Mouse (Mus musculus): ENCODE measurements around the gene Supt5. TPM values are rescaled to one million over a fixed set of nuclear protein-coding genes. Genes with fewer than 3 reads are reported as not detected.
"Not testable (repeated sequence)": the region's sequence is repeated elsewhere in the genome, so short reads cannot be mapped to it uniquely, and the experiment has no call there.

Gene Supt5
- 100 to 1,000 TPM; 117 to 123 (median 121) TPM for total RNA-seq (2022)

DNA sequence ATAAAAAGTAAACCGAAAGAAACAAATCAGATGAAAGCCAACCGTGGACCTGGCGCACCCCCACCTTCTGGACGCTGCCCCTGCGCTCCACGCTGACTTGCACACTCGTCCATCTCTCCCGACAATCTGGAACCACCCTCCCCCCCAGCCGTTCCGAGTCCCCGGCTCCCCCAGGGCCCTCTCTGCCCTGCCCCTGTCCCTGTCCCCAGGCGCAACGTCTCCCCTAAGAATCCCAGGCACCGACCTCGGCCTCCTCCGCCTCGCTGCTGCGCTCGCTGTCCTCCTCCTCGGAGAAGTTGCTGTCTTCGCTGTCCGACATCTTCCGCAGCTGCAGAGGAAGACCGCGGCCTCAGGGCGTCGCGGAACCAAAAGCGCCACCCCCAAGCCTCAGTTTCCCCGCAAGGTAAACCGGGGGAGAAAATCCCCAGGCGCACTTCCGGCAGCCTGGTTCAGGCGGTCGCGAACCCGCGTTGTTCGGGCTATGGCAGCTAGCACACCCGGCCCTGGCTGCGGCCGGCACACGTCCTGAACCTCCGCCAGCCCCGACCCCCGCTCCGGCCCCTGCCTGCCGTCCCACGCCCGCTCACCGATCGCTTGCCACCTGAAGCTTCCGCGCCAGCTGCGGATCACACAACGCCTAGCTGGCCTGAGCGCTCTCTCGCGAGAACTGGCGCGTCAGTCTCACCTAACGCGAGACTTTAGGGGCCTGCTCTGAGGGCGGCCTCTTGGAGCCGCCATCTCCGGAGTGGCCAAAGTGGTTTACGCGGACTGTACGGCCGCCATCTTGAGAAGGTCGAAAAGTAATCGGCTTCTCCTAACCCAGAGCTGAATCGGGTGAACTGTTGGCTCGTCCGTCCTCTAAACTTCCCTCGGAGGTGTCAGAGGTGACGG is at the start of gene Supt5:
Gene Supt5 (minus strand): TSS at position 639 of the 891 bp plus-strand sequence.
- DNase-seq (ENCODE audit: low spot score in 2 of 2), result peak; percentile 89 to 96

DNA sequence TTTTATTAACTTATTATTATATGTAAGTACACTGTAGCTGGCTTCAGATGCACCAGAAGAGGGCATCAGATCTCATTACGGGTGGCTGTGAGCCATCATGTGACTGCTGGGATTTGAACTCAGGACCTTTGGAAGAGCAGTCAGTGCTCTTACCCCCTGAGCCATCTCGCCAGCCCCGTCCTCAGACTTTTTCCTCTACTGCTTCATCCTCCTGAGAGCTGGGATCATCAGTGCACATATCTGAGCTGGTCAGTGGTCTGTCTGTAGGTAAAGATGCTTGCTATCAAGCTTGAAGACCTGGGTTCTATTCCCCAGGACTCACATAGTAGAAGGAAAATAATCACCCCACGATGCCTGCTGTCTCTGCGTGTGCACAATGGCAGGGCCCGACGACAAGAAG is 48.8 kb upstream of the Supt5 start:
- not testable (repeated sequence) for DNase-seq (ENCODE audit: low spot score in 2 of 2)

DNA sequence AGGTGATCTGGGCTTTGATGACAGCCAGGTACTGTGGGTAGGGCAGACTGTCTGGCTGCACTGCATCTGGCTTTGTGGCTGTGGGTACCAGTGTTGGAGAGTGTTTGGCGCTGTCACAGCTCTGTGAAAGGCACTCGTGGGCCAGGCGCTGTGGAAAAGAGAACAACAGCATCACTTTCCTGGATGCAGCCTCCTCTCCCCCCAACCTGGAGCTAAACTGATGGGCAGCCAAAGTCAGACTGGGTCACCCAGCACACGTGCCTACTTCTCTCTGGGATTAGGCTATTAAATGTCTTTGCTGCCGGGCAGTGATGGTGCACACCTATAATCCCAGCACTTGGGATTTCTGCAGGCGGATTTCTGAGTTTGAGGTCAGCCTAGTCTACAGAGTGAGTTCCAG is 48.3 kb upstream of the Supt5 start:
- DNase-seq (ENCODE audit: low spot score in 2 of 2), result not testable (repeated sequence)

DNA sequence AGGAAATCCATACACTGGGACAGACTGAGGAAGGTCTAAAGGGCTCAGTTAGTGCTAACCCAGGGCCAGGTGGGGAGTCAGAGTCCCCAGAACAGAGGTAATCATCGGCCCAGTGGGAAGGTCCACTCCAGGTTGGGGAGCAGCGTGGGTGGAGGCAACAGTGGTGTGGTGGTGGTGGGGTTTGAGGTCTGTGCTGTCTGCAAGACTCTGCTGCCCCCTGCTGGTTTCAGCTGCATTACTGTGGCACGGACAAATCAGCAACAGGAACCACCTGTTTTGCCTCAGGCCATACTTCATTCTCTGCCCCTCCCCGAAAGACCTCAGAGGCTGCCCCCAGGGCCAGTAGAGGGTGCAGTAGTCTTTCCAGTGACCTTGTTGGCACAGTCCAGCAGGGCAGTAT is 47.9 kb upstream of the Supt5 start:
- DNase-seq (ENCODE audit: low spot score in 2 of 2), result peak in 1 of 2 experiments; percentile 63

DNA sequence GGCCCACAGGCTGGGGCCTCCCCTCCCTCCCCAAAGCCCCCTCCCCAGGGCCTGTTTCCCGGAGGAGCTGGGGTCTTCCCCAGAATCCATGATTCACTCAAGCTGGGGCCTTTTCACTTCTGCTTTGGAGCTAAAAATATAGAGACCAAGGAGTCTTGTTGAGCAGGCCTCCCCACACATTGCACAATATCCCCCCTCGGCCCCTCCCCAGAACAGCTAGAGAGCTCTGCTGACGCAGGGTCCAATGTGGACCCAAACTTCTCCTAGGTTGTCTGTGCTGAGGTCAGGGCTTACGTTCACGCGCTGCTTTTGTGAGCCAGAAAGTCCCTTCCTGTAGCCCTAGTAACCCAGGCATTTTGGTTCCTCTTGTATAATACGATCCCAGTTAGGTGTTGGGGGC is 47.5 kb upstream of the Supt5 start:
- no peak for DNase-seq (ENCODE audit: low spot score in 2 of 2)

DNA sequence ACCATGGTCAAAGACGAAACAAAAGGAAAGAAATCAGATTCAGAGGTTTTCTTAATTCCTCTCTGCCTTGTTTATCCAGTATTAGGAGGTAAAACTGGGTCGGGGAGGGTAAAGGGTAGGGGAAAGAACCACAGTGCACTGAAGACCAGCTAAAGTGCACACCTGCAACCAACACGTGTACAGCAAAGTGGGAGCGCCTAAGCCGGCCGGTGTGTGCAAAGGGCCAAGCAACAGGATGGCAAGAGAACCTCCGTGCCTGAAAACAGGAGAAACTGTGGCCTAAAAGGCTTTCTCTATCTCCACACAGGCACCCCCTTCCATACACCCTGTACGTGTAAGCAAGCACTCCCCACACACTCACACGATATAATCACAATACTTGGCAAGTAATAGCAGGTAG is 46.6 kb upstream of the Supt5 start:
- no peak for DNase-seq (ENCODE audit: low spot score in 2 of 2)

DNA sequence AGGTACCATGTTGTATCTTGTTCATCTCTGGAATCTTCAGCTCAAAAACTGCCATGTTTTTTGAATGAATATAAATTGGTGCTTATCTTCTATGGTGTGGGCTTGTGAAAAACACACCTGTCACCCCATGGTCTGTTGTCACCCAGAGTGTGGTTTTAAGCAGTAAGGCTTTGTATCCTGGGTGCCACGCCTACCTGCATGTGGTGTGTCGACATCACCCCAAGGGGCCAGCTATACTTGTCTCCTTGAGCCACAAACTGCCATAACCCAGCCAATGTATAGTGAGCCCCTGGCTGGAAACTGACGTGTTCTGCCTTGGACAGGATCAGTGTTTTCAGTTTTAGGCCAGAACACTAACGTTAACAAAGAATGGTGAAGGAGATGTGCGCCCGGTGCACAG is 45.6 kb upstream of the Supt5 start:
- DNase-seq (ENCODE audit: low spot score in 2 of 2), result no peak

DNA sequence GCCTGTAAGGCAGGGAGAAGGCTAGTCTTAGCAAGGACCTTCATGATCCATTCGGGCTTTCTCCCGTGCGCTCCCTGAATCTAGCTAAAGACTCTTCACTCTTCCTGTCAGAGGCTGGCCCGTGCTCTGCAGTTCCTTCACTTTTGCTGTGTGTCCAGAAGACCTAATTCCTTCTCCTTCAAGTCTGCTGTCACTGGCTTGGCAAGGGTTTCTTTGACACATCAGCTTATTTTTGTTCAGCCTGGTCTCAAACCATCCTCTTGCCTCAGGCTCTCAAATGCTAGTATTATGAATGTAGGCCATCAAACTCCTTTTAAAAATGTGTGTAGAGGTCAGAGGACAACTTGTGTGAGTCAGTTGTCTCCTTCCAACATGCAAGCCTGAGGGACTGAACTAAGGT is 45.1 kb upstream of the Supt5 start:
- no peak for DNase-seq (ENCODE audit: low spot score in 2 of 2)

DNA sequence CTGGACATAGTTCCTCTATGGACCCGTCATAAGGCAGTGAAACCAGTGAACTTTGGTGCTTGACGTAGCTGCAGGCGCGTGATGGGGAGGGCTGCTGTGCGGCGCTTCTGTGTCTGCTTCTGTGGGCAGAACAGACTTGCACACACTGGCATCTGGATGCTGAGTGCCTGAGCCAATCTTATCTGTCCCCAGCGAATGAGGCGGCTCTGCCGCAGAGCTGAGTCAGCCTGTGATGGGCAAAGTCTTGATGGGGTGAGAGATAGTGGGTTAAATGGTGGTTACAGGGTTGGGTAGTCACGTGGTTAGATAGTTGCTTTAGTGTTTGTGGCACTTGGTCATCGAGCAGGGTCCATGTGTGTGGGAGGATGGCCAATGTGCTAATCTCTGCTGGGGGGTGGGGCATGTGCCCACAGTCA is 44.4 kb upstream of the Supt5 start:
- peak in 1 of 2 experiments; percentile 74 for DNase-seq (ENCODE audit: low spot score in 2 of 2)

DNA sequence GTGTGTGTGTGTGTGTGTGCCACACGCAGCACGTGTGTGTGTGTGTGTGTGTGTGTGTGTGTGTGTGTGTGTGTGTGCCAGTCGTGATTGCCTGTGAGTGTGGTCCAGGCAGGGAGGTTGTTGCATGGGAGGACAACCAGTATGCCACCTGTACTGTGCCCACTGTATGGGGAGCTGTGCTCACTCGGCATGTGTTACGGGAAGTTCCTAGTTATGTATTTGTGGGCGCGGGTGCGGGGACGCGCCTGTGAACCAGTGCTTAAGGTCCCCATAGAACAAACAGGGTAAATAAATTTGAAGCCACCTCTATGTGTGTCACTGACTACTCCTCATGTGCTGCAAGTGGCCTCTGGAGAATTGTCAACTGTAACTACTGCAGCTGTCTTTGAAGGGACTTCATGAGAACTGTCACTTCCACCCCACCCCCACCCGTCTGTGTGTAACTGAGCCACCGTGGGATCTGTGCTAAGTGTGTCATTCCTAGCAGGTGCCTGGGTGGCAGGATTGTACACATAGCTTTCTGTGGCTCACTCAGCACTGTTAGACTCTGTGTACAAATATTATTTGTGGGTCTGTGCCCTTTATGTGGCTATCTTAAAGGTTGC is 43.9 kb upstream of the Supt5 start:
- DNase-seq (ENCODE audit: low spot score in 2 of 2), result no peak

DNA sequence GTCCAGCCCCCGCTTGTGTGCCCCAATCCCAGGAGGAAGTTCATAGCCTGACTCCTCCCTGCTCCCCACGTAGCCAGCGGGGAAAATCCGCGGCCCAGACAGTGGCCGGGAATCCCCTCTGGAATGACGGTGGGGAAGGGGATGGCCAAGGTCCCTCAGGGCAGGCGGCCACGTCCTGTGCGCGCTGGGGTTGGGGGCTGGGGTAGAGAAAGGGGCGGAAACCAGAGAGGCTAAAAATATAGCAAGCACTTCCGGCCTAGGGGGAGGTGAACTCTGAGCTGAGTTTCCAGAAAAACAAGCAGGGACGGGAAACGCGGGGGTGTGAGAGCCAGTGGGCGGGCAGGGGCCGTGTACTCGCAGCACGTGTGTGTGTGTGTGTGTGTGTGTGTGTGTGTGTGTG is 43.4 kb upstream of the Supt5 start:
- no peak for DNase-seq (ENCODE audit: low spot score in 2 of 2)

DNA sequence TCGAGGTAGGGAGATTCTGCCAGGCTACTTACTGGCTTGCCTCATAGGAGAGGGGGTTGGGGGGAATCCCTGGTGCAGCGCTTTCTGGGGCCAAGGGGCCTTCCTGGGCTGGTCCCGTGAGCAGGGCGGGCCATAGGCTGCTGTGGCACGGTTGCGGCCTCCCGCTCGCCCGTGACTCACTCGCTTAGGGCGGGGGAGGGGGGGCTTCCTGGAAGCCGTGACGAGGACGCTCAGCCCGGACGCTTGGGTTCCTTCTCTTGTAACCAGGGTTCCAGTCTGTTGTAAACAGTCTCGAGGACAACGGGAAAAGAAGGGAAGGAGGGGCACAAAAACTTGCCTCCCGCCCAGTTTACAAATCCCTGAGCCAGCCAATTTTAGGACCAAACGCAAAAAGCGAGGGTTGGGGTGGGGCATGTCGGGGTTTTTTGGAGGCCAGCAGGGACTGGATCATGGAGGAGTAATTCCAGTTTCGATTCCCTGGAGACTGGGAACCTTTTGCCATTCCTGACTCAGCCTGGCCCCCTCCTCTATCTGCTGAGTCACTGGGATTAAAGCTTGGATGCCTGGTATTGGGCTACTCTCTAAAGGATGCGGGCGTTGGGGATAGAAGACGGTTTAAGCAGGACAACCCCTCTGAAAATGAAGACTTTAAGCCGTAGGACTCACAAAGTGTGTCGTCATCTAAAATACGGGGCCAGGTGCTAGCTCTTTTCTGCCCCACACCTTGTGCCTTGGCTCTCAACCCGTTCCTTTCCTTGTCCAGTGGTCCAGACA is 42.7 kb upstream of the Supt5 start:
- no peak for DNase-seq (ENCODE audit: low spot score in 2 of 2)

DNA sequence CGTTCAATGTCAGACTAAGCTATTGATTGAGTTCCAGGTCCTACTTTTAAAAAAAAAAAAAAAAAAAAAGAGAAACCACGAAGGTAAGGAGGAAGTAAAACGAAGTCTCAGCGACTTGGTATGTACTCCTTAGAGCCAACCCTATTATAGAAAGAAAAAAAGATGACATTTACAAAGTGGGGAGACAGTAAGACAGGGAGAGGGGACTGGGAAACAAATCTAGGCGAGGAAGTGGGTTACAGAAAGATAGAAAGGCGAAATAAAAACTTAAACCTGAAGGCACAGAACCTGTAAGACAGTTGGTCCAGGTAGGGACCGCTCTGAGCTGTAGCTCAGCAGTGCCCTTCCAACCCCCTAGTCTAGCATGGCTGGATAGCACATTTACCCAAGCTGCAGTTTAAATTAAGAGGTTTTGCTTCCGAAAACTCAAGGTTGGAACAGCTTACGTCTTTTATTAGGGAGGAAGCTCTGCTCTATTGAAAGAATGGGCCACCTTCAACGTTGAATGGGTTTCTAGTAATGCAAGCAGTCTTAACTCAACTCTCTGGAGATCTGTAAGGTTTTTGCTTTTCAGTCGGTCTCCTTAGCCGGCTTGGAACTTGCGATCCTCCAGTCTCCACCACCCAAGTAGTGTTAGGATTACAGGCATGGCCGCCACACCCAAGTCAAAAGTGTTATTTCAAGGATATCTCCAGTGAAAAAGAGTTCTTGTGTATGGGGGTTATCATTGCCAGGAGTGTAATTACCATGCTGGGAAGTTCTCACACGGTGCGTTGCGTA is 41.9 kb upstream of the Supt5 start, which contains the start of gene Zfp36:
Gene Zfp36 (minus strand): TSS at position 17 of the 780 bp plus-strand sequence.
- DNase-seq (ENCODE audit: low spot score in 2 of 2), result no peak

DNA sequence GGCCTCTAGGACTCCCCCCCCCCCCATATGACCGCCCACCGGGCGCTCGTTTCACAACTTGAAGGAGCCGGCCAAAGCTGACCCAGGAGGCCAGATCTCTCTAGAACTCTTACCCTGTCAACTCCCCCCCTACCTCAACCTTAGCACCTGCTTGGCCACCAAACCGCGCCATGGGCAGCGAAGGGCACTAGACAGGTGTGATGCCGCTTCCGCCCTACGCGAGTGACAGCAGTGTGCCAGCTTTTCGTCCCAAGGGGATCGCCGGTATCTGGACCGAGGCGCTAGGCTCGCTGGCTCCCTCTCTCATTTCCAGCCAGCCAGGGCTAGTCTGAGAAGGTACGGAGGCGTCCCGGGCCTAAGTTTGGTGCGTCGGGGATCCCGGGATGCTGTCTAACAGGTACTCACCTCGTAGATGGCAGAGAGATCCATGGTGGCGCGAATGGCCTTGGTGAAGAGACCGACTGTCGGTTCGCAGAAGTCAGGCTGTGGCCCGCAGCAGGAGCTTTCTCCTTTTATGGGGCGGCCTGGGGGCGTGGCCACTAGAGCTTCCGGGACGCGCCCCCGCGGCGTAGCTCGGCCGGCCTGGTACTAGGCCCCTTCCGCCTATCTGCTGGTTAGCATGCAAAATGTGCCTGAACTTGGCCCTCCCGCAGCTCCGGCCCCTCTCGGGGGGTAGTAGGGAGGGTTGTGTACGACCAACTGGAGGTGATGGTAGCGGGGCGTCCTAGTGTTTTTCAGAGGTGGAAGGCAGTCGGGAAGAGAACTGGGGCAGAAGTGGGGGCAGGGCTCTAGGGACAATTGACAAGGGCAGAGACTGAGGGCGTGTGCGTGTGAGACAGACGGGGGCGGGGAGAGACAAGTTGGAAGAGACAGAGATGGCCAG is 40.5 kb upstream of the Supt5 start:
- peak; percentile 69 to 77 for DNase-seq (ENCODE audit: low spot score in 2 of 2)

DNA sequence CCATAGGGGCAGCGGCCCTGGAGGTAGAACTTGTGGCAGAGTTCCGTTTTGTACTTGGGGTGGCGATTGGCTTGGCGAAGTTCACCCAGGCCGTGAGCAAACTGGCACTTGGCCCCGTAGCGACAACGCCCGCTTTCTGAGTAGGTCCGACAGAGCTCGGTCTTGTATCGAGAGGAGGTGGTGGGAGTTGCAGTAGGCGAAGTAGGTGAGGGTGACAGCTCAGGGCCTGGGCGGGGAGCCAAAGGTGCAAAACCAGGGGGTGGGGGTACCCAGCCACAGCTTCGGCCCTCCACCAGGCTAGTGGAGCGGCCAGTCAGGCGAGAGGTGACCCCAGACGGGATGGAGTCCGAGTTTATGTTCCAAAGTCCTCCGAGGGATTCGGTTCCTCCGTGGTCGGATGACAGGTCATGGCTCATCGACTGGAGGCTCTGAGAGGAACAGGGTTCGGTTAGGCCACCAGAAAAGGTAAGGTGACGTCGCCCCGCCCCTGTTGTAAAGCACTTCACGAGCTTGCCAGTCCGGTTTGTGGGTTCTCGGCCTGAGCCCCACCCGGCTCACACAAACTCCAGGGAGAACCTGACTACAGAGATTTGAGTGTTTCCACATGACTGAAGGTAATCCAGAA is 39.6 kb upstream of the Supt5 start:
- no peak for DNase-seq (ENCODE audit: low spot score in 2 of 2)

DNA sequence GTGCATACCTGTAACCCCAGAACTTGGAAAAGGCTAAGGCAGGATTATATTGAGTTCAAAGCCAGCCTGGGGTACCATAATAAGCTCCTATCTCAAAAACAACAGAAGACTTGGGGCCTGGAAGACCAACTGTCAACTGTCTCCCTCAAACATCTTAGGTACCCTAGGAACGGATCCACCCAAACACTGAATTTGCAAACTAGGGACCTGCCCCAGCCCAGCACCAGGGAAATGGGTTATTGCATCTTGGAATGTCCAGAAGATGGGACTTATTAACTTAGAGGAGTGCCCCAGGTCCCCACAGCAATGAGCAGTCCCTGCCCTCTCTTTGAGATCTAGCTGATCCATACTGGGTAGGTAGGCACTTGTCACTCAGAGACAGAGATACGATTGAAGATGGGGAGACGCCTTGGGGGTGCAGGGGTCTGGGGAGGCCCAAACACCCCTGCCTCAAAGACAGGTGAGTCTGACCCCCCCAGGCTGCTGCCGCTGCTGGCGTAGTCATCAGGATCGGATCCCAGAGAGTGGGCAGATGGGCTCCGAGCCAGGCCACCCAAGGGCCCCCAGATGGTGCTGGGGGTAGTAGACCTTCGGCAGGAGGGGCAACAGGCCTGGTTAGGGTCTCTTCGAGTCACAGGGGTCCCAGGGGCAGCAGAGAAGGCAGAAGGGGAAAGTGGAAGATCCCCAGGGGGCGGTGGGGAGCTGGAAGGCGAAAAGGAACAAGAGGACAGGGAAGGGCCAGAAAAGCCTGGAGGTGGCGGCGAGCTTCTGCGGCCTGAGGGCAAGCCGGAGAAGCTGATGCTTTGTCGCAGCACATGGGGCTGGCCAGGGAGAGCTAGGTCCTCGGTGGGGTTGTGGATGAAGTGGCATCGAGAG is 38.9 kb upstream of the Supt5 start:
- DNase-seq (ENCODE audit: low spot score in 2 of 2), result no peak

DNA sequence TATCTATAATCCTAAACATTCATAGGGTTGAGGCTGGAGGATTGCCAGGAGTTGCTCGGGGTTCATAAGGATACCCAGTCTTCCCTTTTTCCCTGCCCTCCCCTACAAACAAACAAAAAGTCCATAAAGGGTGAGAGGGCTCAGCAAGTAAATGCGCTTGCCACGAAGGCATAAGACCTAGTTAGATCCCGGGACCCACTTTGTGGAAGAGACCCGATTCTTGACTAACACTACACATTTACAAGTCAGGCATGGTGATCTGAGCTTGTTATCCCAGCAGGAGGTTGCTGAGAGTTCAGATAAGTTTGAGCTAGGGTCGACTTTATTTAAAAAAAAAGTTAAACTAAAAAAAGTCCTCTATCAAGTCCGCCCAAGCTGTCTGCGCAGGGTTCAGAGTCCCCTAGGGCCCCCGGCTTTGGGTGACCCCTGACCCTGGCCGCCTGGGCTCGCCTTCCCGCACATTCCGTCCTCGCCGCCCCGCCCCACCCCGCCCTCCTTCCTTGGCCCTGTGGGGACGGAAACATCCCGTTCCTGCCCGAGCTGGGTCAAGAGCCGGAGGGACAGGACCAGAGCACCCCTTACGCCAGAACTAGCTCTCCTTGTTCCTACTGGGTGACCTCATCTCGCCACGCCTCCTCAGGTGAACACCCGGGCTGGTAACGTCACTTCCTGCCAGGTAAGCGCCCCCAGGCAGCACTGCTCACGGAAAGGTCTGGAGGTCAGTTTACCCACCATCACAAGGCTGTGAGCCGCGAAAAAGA is 37.6 kb upstream of the Supt5 start:
- no peak for DNase-seq (ENCODE audit: low spot score in 2 of 2)
